ENCODE assay signal across 8 mouse cellular contexts in genomic region chr17:26948316-26949050, GRCm38 (mm10). TPM values are rescaled to one million over a fixed set of nuclear protein-coding genes. Genes with fewer than 3 reads are reported as not detected.
DNase-seq lines count a peak whose midpoint lies in the region; ATAC-seq and TF ChIP-seq lines count a peak whose summit lies in the region.

No protein-coding gene starts in this region.

- H3K9ac ChIP-seq in embryonic facial prominence, embryonic 11.5 days (replicated peaks; ENCODE audit: low read length): peak overlapping the region; percentile 70
- peak overlapping the region; percentile 67 for H3K9ac ChIP-seq in stomach, postnatal 0 days (ENCODE audit: low read length)

- peaks cover 21% of the 10 kb centered on the region for H3K4me1 ChIP-seq in embryonic facial prominence, embryonic 11.5 days (ENCODE audit: control insufficient read depth, insufficient read depth, low read length)
- H3K4me1 ChIP-seq in megakaryocyte, embryonic 14.5 days: peaks cover 77% of the 10 kb centered on the region
- H3K4me1 ChIP-seq in stomach, postnatal 0 days (replicated peaks; ENCODE audit: control insufficient read depth, insufficient read depth): peaks cover 4% of the 10 kb centered on the region

- ATAC-seq in embryonic facial prominence, embryonic 11.5 days (replicated peaks; ENCODE audit: insufficient number of reproducible peaks, low FRiP score, low TSS enrichment, low read depth): no peak
- ATAC-seq in stomach, postnatal 0 days (ENCODE audit: low FRiP score, low TSS enrichment): no peak

- H3K27me3 ChIP-seq in embryonic facial prominence, embryonic 11.5 days (ENCODE audit: control insufficient read depth, insufficient read depth, low read length): no peaks in the 10 kb centered on the region
- H3K27me3 ChIP-seq in megakaryocyte, embryonic 14.5 days (replicated peaks): peaks cover 71% of the 10 kb centered on the region
- no peaks in the 10 kb centered on the region for H3K27me3 ChIP-seq in stomach, postnatal 0 days (ENCODE audit: control insufficient read depth, insufficient read depth, low read length)

- H3K36me3 ChIP-seq in embryonic facial prominence, embryonic 11.5 days (replicated peaks; ENCODE audit: control insufficient read depth, insufficient read depth, low read depth, low read length): no peaks in the 10 kb centered on the region
- no peaks in the 10 kb centered on the region for H3K36me3 ChIP-seq in megakaryocyte, embryonic 14.5 days (replicated peaks; ENCODE audit: low read length)
- H3K36me3 ChIP-seq in stomach, postnatal 0 days (ENCODE audit: control insufficient read depth, insufficient read depth, low read length): no peaks in the 10 kb centered on the region

- peak overlapping the region; percentile 52 for H3K27ac ChIP-seq in embryonic facial prominence, embryonic 11.5 days (replicated peaks; ENCODE audit: low read depth, low read length)
- H3K27ac ChIP-seq in stomach, postnatal 0 days (replicated peaks): 0 out of 2 replicates have a peak overlapping the region, but pooled peaks have one; percentile 9

- TF ChIP-seq CTCF in stomach, postnatal 0 days (IDR thresholded peaks at IDR 0.05; ENCODE audit: low read depth): peak; percentile 22

- 0% methylated on average over 32 of the region's 87 CpGs for WGBS in embryonic facial prominence, embryonic 11.5 days
- under 1% methylated on average over 39 of the region's 87 CpGs for WGBS in stomach, postnatal 0 days

- peak overlapping the region; percentile 100 for H3K4me2 ChIP-seq in embryonic facial prominence, embryonic 11.5 days (ENCODE audit: low read depth, low read length)
- H3K4me2 ChIP-seq in stomach, postnatal 0 days (replicated peaks; ENCODE audit: low read depth): peak overlapping the region; percentile 100

- TF ChIP-seq EP300 in stomach, postnatal 0 days (optimal IDR thresholded peaks at IDR 0.05): no peak

- peak; percentile 97 for DNase-seq in heart, adult 11 months
- no peak for DNase-seq in heart, postnatal 25 days (ENCODE audit: low spot score)
- DNase-seq in Muller cell, postnatal 12 days (ENCODE audit: inconsistent ontology term): peak; percentile 65
- peak; percentile 56 for DNase-seq in embryonic facial prominence, embryonic 11.5 days (ENCODE audit: low spot score)
- DNase-seq in heart, postnatal 36 days: peak; percentile 57 to 68
- peak; percentile 58 to 65 for DNase-seq in layer of hippocampus, postnatal 25 days (ENCODE audit: extremely low spot score in 1 of 2, low spot score in 1 of 2)
- peak; percentile 52 for DNase-seq in stomach, postnatal 0 days (ENCODE audit: low spot score)

- intact Hi-C loops in heart, postnatal 25 days (cut with DNase I): no loop called here
- intact Hi-C loops in heart, postnatal 36 days (cut with DNase I): no loop called here

- H3K9me3 ChIP-seq in embryonic facial prominence, embryonic 11.5 days (replicated peaks; ENCODE audit: control insufficient read depth, low read length): no peaks in the 10 kb centered on the region
- no peaks in the 10 kb centered on the region for H3K9me3 ChIP-seq in megakaryocyte, embryonic 14.5 days
- H3K9me3 ChIP-seq in stomach, postnatal 0 days (ENCODE audit: control insufficient read depth, low read length): no peaks in the 10 kb centered on the region

- peak overlapping the region; percentile 82 for H3K4me3 ChIP-seq in embryonic facial prominence, embryonic 11.5 days (ENCODE audit: low read depth, low read length)
- peak overlapping the region; percentile 90 for H3K4me3 ChIP-seq in megakaryocyte, embryonic 14.5 days (replicated peaks)
- peak overlapping the region; percentile 59 for H3K4me3 ChIP-seq in stomach, postnatal 0 days (ENCODE audit: low read depth, low read length)

RNA-seq across cellular contexts. Expression of gene Syngap1, which starts 7.4 kb away (rescaled TPM):
- 1 to 10 TPM; 5.3 to 5.5 TPM for total RNA-seq in heart, postnatal 25 days (2021)
- 2.3 and 2.8 TPM in 2 replicates for polyA plus RNA-seq in embryonic facial prominence, embryonic 11.5 days (2014; fragmentation: Nextera tagmentation; extraction: Ambion mirVana)
- 1 to 10 TPM; 4.1 to 6.4 TPM for total RNA-seq in heart, postnatal 36 days (2021)
- total RNA-seq in layer of hippocampus, postnatal 25 days (2021): 100 to 1,000 TPM; 399 to 523 TPM
- polyA plus RNA-seq in megakaryocyte, embryonic 14.5 days (2012; ENCODE audit: insufficient read depth, low replicate concordance): 3.0 and 4.4 TPM in 2 replicates
- polyA plus RNA-seq in stomach, postnatal 0 days (2015; fragmentation: Nextera tagmentation; extraction: Ambion mirVana): 0.61 and 0.70 TPM in 2 replicates

RNA-seq across cellular contexts. Expression of gene Cuta, which starts 9.1 kb away (rescaled TPM):
- 10 to 100 TPM; 91.4 to 92.5 TPM for total RNA-seq in heart, postnatal 25 days (2021)
- 153 and 163 TPM in 2 replicates for polyA plus RNA-seq in embryonic facial prominence, embryonic 11.5 days (2014; fragmentation: Nextera tagmentation; extraction: Ambion mirVana)
- 10 to 100 TPM; 86.2 to 90.3 TPM for total RNA-seq in heart, postnatal 36 days (2021)
- 100 to 1,000 TPM; 100 to 113 TPM for total RNA-seq in layer of hippocampus, postnatal 25 days (2021)
- 396 and 1,059 TPM in 2 replicates for polyA plus RNA-seq in megakaryocyte, embryonic 14.5 days (2012; ENCODE audit: insufficient read depth, low replicate concordance)
- polyA plus RNA-seq in stomach, postnatal 0 days (2015; fragmentation: Nextera tagmentation; extraction: Ambion mirVana): 157 and 163 TPM in 2 replicates

RNA-seq across cellular contexts. Expression of gene Phf1, which starts 15.6 kb away (rescaled TPM):
- 10 to 100 TPM; 10.8 to 12.3 TPM for total RNA-seq in heart, postnatal 25 days (2021)
- polyA plus RNA-seq in embryonic facial prominence, embryonic 11.5 days (2014; fragmentation: Nextera tagmentation; extraction: Ambion mirVana): 3.7 TPM in 2 replicates
- 10 to 100 TPM; 13.9 to 14.5 TPM for total RNA-seq in heart, postnatal 36 days (2021)
- total RNA-seq in layer of hippocampus, postnatal 25 days (2021): 10 to 100 TPM; 27.0 to 29.4 TPM
- 31.7 and 44.3 TPM in 2 replicates for polyA plus RNA-seq in megakaryocyte, embryonic 14.5 days (2012; ENCODE audit: insufficient read depth, low replicate concordance)
- polyA plus RNA-seq in stomach, postnatal 0 days (2015; fragmentation: Nextera tagmentation; extraction: Ambion mirVana): 4.7 and 5.8 TPM in 2 replicates

RNA-seq across cellular contexts. Expression of gene Zbtb9, which starts 24.5 kb away (rescaled TPM):
- 1 to 10 TPM; 2.9 to 3.8 TPM for total RNA-seq in heart, postnatal 25 days (2021)
- polyA plus RNA-seq in embryonic facial prominence, embryonic 11.5 days (2014; fragmentation: Nextera tagmentation; extraction: Ambion mirVana): 10.1 and 11.9 TPM in 2 replicates
- 1 to 10 TPM; 2.1 to 2.6 TPM for total RNA-seq in heart, postnatal 36 days (2021)
- total RNA-seq in layer of hippocampus, postnatal 25 days (2021): 10 to 100 TPM; 14.8 to 16.2 TPM
- polyA plus RNA-seq in megakaryocyte, embryonic 14.5 days (2012; ENCODE audit: insufficient read depth, low replicate concordance): 2.3 and 4.1 TPM in 2 replicates
- 6.9 and 7.8 TPM in 2 replicates for polyA plus RNA-seq in stomach, postnatal 0 days (2015; fragmentation: Nextera tagmentation; extraction: Ambion mirVana)

RNA-seq across cellular contexts. Expression of gene Kifc5b, which starts 31.6 kb away (rescaled TPM):
- under 1 TPM; 0.44 to 0.48 TPM for total RNA-seq in heart, postnatal 25 days (2021)
- 3.9 and 5.6 TPM in 2 replicates for polyA plus RNA-seq in embryonic facial prominence, embryonic 11.5 days (2014; fragmentation: Nextera tagmentation; extraction: Ambion mirVana)
- total RNA-seq in heart, postnatal 36 days (2021): under 1 TPM; 0.44 to 0.95 TPM
- 1 to 10 TPM; 2.9 to 3.1 TPM for total RNA-seq in layer of hippocampus, postnatal 25 days (2021)
- 8.0 and 12.1 TPM in 2 replicates for polyA plus RNA-seq in megakaryocyte, embryonic 14.5 days (2012; ENCODE audit: insufficient read depth, low replicate concordance)
- 1.5 and 1.6 TPM in 2 replicates for polyA plus RNA-seq in stomach, postnatal 0 days (2015; fragmentation: Nextera tagmentation; extraction: Ambion mirVana)

Comparison
In these comparisons a context has a peak if more than half of its experiments do, and no peak if none do; other contexts are left out.
1. RNA of gene Syngap1, which starts 7.4 kb away (total RNA-seq): 399 to 523 TPM in layer of hippocampus, postnatal 25 days; 4.1 to 6.4 TPM in heart, postnatal 36 days and 5.3 to 5.5 TPM in heart, postnatal 25 days; every median in the first group is over 10 times any median in the second.
2. Peak in every context shown above with its lines, with median percentiles within 50 percentile points of each other: H3K4me3 ChIP-seq.